Mouse (Mus musculus): ENCODE measurements around the gene Smurf1. TPM values are rescaled to one million over a fixed set of nuclear protein-coding genes. Genes with fewer than 3 reads are reported as not detected.

Smurf1 gene
- 10 to 100 TPM; 29.9 to 33.5 TPM for polyA plus RNA-seq (2017; shearing (Covaris generic))

GRCm38 (mm10) chr5:144965639-144966351 is at the start of gene Smurf1:
Gene Smurf1, minus strand, starts transcription at chr5:144965847.

Other genes with a start within 250 kb of the Smurf1 start
- under 1 TPM in 1 of 2 experiments, not detected in 1; 0.28 TPM for gene Tmem130, start 204.0 kb downstream of the Smurf1 start, polyA plus RNA-seq (2017; shearing (Covaris generic))
- gene Trrap, start 198.1 kb downstream of the Smurf1 start, polyA plus RNA-seq (2017; shearing (Covaris generic)), result 10 to 100 TPM; 40.3 to 41.5 TPM
- gene Gm4871, start 66.9 kb upstream of the Smurf1 start, polyA plus RNA-seq (2017; shearing (Covaris generic)), result under 1 TPM in 1 of 2 experiments, not detected in 1; 0.39 TPM
- gene 1700018F24Rik, start 77.1 kb upstream of the Smurf1 start, polyA plus RNA-seq (2017; shearing (Covaris generic)), result not detected
- 10 to 100 TPM; 67.9 to 86.5 TPM for gene Arpc1a, start 118.0 kb upstream of the Smurf1 start, polyA plus RNA-seq (2017; shearing (Covaris generic))
- gene Kpna7, start 118.2 kb upstream of the Smurf1 start, polyA plus RNA-seq (2017; shearing (Covaris generic)), result 1 to 10 TPM in 1 of 2 experiments, under 1 TPM in 1; 0.25 to 1.3 TPM
- gene Arpc1b, start 148.4 kb upstream of the Smurf1 start, polyA plus RNA-seq (2017; shearing (Covaris generic)), result 1,000 to 10,000 TPM; 1,024 to 1,339 TPM
- 10 to 100 TPM; 39.6 to 51.3 TPM for gene Pdap1, start 174.4 kb upstream of the Smurf1 start, polyA plus RNA-seq (2017; shearing (Covaris generic))
- 100 to 1,000 TPM; 167 to 185 TPM for gene Bud31, start 174.5 kb upstream of the Smurf1 start, polyA plus RNA-seq (2017; shearing (Covaris generic))
- gene Ptcd1, start 201.3 kb upstream of the Smurf1 start, polyA plus RNA-seq (2017; shearing (Covaris generic)), result 10 to 100 TPM; 22.7 to 25.0 TPM
- 10 to 100 TPM; 29.7 to 30.9 TPM for gene Cpsf4, start 201.4 kb upstream of the Smurf1 start, polyA plus RNA-seq (2017; shearing (Covaris generic))
- 100 to 1,000 TPM; 308 to 352 TPM for gene Atp5j2, start 226.2 kb upstream of the Smurf1 start, polyA plus RNA-seq (2017; shearing (Covaris generic))
- gene Zkscan14, start 236.0 kb upstream of the Smurf1 start, polyA plus RNA-seq (2017; shearing (Covaris generic)), result 10 to 100 TPM; 23.8 to 26.7 TPM
- 1 to 10 TPM; 6.4 to 8.1 TPM for gene Zkscan5, start 238.7 kb upstream of the Smurf1 start, polyA plus RNA-seq (2017; shearing (Covaris generic))